Mouse (Mus musculus) midbrain, embryonic 11.5 days (tissue): ENCODE data around the gene Suv39h2. TPM values are rescaled to one million over a fixed set of nuclear protein-coding genes. Genes with fewer than 3 reads are reported as not detected.

ENCODE experiments used
- ATAC-seq: fragments of 200-750 bp; cut with Nextera tagmentation; 2 replicates; pipeline ENCODE4 v1.8.0; 2017; ENCODE audit warnings: moderate TSS enrichment, moderate library complexity; ENCODE audit not compliant: low FRiP score
- DNase-seq: peaks from one replicate; pipeline ENCODE4 v3.0.0; 2015; ENCODE audit warnings: low spot score; ENCODE audit errors: missing footprints
- H3K27ac ChIP-seq: fragments of 300-500 bp; sonication (generic); 2 replicates; pipeline ENCODE4 v1.5.1; 2014; ENCODE audit warnings: low read depth, low read length
- H3K27me3 ChIP-seq: fragments of 300-500 bp; sonication (generic); 2 replicates; pipeline ENCODE4 v1.6.1; 2014; ENCODE audit warnings: mild to moderate bottlenecking, low read length, moderate library complexity, mixed read lengths; ENCODE audit not compliant: control insufficient read depth, insufficient read depth
- H3K36me3 ChIP-seq: fragments of 300-500 bp; sonication (generic); 2 replicates; pipeline ENCODE4 v1.6.1; 2014; ENCODE audit warnings: mild to moderate bottlenecking, low read length, moderate library complexity, mixed read lengths; ENCODE audit not compliant: control insufficient read depth, insufficient read depth
- H3K4me1 ChIP-seq: fragments of 300-500 bp; sonication (generic); 2 replicates; pipeline ENCODE4 v1.6.1; 2014; ENCODE audit warnings: low read length; ENCODE audit not compliant: control insufficient read depth, insufficient read depth
- H3K4me2 ChIP-seq: fragments of 300-500 bp; sonication (generic); 2 replicates; pipeline ENCODE4 v1.6.1; 2014; ENCODE audit warnings: mild to moderate bottlenecking, moderate library complexity
- H3K4me3 ChIP-seq: fragments of 300-500 bp; sonication (generic); 2 replicates; pipeline ENCODE4 v1.5.1; 2014; ENCODE audit warnings: low read depth, low read length
- H3K9ac ChIP-seq: fragments of 300-500 bp; sonication (generic); 2 replicates; pipeline ENCODE4 v1.6.1; 2014; ENCODE audit warnings: low read length
- H3K9me3 ChIP-seq: fragments of 300-500 bp; sonication (generic); 2 replicates; pipeline ENCODE4 v1.6.1; 2016; ENCODE audit warnings: low read length; ENCODE audit not compliant: control insufficient read depth
- WGBS: fragments of 180-500 bp; shearing (Covaris S2); extraction: QIAGEN DNeasy Blood & Tissue Kit; methylation state at CpG from one replicate; pipeline ENCODE4 v1.1.7; 2014; 5-methylcytosine and 5-hydroxymethylcytosine counted together
- polyA plus RNA-seq: library from polyadenylated mRNA; unstranded; fragments of >200 nt; fragmentation: Nextera tagmentation; extraction: Ambion mirVana; gene quantifications from 2 replicates; pipeline ENCODE4 v1.2.1, GENCODE M21; 2014

Gene Suv39h2
- polyA plus RNA-seq, 1 experiment from 2014 or later: 52.2 TPM

DNA sequence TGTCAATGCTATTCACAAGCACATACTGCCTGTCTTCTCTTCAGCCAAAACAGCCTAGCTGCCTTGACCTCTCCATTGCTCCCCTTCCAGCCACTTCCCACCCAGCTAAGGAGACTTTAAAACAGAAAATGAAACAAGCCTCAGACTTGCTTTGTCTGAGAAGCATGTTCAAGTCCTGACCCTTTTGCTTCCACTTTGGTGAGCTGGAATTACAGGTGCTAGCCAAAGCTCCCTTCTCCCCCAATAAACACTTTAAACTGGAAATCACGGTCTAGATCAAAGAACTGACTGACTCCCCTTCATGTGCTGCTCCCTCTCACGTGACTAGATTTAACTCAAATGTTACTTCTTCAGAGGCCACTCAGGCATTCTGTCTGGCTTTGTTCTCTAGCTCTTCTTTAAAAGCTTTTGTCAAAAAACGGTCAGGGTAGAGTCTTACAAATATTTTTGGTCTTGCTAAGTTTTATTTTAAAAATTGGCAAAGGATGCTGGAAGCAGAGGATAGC, 968 bp upstream of the Suv39h2 start:
- H3K9me3 ChIP-seq: no peaks in the 10 kb centered on the region
- H3K9ac ChIP-seq: no peak overlapping the region
- peaks cover 8% of the 10 kb centered on the region for H3K4me1 ChIP-seq
- 74% methylated on average over 3 of the region's 3 CpGs for WGBS
- H3K36me3 ChIP-seq: no peaks in the 10 kb centered on the region
- no peak for ATAC-seq
- no peak overlapping the region for H3K27ac ChIP-seq
- no peak overlapping the region; the same call in 1 of the 2 replicates for H3K4me2 ChIP-seq
- DNase-seq: no peak
- no peaks in the 10 kb centered on the region for H3K27me3 ChIP-seq
- no peak overlapping the region for H3K4me3 ChIP-seq

DNA sequence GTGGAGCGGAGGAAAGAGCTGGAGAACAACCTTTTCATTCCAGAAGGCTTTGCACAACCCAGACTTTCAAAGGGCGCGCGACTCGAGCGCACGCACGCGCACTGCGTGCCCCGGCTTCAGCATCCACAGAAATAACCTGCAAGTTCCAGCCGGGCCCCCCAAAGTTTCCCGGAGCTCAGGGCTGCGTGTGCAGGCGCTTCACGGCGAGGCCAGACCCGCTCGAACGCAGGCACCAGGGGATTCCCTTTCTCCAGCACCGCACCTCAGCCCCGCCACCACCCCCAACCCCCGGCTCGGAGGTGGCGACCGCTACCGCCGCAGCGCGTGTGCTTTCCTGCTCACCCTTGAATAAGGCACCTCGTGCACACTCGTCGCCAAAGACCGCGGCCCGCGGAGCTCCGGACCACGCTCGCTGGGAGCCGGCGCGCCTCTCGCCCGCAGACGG, 448 bp downstream of the Suv39h2 start:
- Histone ChIP-seq H3K27me3 (no peaks in the 10 kb centered on the region), H3K27ac (peak overlapping the region; percentile 93), H3K4me1 (peaks cover 8% of the 10 kb centered on the region), H3K9me3 (no peaks in the 10 kb centered on the region), H3K4me3 (peak overlapping the region; percentile 89), H3K36me3 (peaks cover 4% of the 10 kb centered on the region; the same call in 1 of the 2 replicates), H3K9ac (peak overlapping the region; percentile 93), H3K4me2 (peak overlapping the region; percentile 46)
- under 1% methylated on average over 46 of the region's 46 CpGs for WGBS
- DNase-seq (peak; percentile 98), ATAC-seq (peak; percentile 86)

DNA sequence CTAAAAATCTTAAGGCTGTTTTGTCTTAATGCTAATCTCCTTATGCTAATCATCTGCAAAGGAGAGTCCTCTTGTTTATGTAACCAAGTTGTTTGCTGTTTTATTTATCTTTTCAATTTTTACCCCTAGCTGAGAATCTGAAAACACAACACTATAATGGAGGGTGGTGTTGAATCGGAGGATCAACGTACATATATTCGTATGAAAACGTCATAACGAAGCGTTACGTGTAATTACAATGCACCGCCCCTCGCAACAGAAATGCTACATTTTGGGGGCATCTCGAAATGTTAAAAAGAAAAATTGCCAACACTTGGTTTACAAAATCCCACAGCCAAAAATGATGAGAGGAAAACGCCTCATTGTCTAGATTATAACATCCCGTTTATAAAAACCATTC, 940 bp downstream of the Suv39h2 start:
- Histone ChIP-seq H3K4me1 (peaks cover 8% of the 10 kb centered on the region), H3K36me3 (peaks cover 4% of the 10 kb centered on the region; the same call in 1 of the 2 replicates), H3K9ac (peak overlapping the region; percentile 93), H3K9me3 (no peaks in the 10 kb centered on the region), H3K27me3 (no peaks in the 10 kb centered on the region), H3K4me3 (peak overlapping the region; percentile 89), H3K4me2 (peak overlapping the region; percentile 46), H3K27ac (peak overlapping the region; percentile 93)
- ATAC-seq (no peak), DNase-seq (no peak)
- 1% methylated on average over 12 of the region's 12 CpGs for WGBS

DNA sequence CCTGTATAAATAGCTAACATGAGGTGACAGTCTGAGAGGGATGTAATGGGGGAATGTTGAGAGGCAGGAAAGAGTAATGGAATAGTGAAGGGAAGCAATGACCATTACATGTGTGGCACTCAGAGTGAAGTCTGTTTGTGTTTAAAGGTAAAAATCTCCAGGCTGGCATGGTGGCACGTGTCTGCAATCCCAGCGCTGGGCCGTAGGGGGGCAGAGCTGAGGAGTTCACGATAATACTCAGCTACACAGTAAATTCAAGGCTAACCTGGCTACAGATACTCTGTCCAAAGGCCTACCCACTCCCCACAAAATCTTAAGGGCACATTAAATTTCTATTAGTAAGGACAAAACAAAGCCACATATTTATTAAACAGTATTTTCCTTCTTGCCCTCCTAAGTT, 18.2 kb downstream of the Suv39h2 start:
- Histone ChIP-seq H3K4me1 (no peaks in the 10 kb centered on the region), H3K27me3 (no peaks in the 10 kb centered on the region), H3K36me3 (peaks cover 12% of the 10 kb centered on the region), H3K9me3 (no peaks in the 10 kb centered on the region), H3K4me2 (no peak overlapping the region), H3K4me3 (no peak overlapping the region), H3K27ac (no peak overlapping the region), H3K9ac (no peak overlapping the region)
- DNase-seq: no peak
- no peak for ATAC-seq
- 81% methylated on average over 4 of the region's 4 CpGs for WGBS

DNA sequence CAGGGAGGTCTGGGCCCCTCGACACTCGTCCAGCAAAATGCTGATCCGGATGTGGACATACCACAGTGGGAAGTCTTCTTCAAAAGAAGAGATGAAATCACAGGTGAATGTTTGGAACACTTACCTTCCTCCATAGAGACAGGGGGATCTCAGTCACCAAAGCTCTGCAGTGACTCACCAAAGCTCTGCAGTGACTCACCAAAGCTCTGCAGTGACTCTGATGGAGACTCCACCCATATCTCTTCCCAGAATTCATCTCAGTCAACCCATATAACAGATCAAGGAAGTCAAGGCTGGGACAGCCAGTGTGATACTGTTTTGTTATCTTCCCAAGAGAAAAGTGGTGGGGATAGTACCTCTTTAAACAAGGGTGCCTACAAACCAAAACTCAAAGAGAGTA, 21.7 kb downstream of the Suv39h2 start:
- 92% methylated on average over 3 of the region's 3 CpGs for WGBS
- Histone ChIP-seq H3K27ac (no peak overlapping the region), H3K9me3 (no peaks in the 10 kb centered on the region), H3K27me3 (no peaks in the 10 kb centered on the region), H3K4me3 (no peak overlapping the region), H3K36me3 (peaks cover 12% of the 10 kb centered on the region), H3K9ac (no peak overlapping the region), H3K4me2 (no peak overlapping the region), H3K4me1 (no peaks in the 10 kb centered on the region)
- no peak for ATAC-seq
- no peak for DNase-seq

DNA sequence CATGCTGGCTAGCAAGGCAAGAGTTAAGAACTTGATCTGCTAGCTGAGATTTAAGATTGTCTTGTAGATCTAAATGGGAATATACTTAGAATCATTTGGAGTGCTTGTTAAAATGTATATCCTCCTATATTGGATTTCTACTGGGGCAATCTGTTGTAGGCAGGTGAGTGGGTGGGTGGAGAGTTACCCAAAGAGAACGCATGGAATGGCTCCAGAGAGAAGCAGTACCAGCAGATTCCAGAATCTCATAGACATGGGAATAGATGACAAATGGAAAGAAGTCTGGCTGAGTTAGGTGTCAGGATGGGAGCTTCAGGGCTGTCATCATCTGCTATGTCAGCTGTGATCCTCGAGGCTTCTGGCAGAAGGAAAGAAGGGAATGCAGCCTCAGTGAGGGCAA, 25.4 kb downstream of the Suv39h2 start:
- Histone ChIP-seq H3K9ac (no peak overlapping the region), H3K4me2 (no peak overlapping the region), H3K4me1 (no peaks in the 10 kb centered on the region), H3K27me3 (no peaks in the 10 kb centered on the region), H3K36me3 (peaks cover 6% of the 10 kb centered on the region), H3K4me3 (no peak overlapping the region), H3K27ac (no peak overlapping the region), H3K9me3 (no peaks in the 10 kb centered on the region)
- no peak for DNase-seq
- no peak for ATAC-seq
- 84% methylated on average over 2 of the region's 2 CpGs for WGBS

DNA sequence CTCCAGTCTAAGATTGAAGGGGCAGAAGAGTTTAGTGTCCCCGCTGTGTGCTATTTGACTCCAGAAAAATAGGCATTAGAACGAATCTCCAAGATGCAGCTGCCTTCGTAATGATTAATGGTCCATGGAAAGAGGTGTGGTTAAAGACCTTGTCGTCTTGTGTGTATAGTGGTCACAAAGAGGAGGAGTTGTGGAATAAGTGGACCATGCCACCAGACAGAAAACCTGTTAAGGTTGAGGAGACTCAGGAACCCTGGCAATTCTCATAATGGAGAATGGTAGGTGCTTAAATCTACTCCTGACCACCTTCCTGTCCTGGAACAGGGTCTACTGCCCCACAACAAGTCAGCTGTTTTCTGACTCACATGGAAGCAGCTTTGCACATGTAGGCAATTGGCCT, 28.8 kb downstream of the Suv39h2 start:
- peak; percentile 39 for DNase-seq
- Histone ChIP-seq H3K27me3 (no peaks in the 10 kb centered on the region), H3K27ac (no peak overlapping the region), H3K4me2 (no peak overlapping the region), H3K36me3 (no peaks in the 10 kb centered on the region; the same call in 1 of the 2 replicates), H3K4me3 (no peak overlapping the region), H3K4me1 (no peaks in the 10 kb centered on the region), H3K9ac (no peak overlapping the region), H3K9me3 (no peaks in the 10 kb centered on the region)
- ATAC-seq: no peak
- 87% methylated on average over 4 of the region's 4 CpGs for WGBS

DNA sequence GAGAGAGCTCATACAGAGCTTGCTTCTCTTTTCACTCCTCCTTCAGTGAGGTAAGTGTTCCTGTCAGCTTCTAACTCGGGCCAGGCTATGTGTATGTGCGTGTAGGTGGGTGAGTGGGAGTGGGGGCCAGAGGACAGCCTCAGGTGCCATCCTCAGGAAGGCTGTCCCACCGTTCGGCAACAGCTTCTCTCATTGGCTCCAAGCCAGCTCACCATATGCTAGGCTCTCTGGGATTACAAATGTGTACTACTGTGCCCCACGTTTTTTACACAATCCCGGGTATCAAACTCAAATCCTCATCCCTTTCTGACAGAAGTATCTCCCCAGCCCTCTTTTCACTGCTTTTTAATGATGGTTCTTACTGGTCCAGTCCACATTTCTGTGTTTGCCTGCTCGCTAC, 30.6 kb downstream of the Suv39h2 start:
- no peaks in the 10 kb centered on the region for H3K27me3 ChIP-seq
- ATAC-seq (no peak), DNase-seq (no peak)
- no peak overlapping the region for H3K4me2 ChIP-seq
- H3K27ac ChIP-seq: no peak overlapping the region
- H3K4me1 ChIP-seq: no peaks in the 10 kb centered on the region
- H3K4me3 ChIP-seq: no peak overlapping the region
- WGBS: 91% methylated on average over 7 of the region's 7 CpGs
- H3K9ac ChIP-seq: no peak overlapping the region
- H3K9me3 ChIP-seq: no peaks in the 10 kb centered on the region
- no peaks in the 10 kb centered on the region for H3K36me3 ChIP-seq

DNA sequence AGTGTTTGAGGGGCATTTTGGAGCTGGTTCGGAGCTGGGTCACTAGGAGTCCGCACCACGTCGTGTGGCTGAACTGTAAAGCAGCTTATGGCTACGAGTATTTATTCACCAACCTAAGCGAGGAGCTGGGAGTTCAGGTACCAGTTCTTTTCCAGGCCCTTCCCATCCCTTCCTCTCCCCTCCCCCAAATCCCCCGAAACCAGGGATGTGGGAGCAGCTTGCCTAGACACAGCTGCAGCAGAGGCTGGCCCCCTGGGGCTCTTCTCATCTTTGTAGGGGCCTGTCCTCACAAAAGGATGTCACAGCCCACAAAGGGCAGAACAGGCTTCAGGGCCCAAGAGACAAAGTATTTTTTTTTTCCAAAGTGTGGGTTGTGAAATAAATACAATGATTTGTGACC, 36.9 kb downstream of the Suv39h2 start:
- no peak for DNase-seq
- Histone ChIP-seq H3K27ac (no peak overlapping the region), H3K4me1 (no peaks in the 10 kb centered on the region), H3K27me3 (no peaks in the 10 kb centered on the region), H3K4me3 (no peak overlapping the region), H3K9ac (no peak overlapping the region), H3K36me3 (no peaks in the 10 kb centered on the region), H3K9me3 (no peaks in the 10 kb centered on the region), H3K4me2 (no peak overlapping the region)
- WGBS: 35% methylated on average over 7 of the region's 7 CpGs
- no peak for ATAC-seq
